Mouse (Mus musculus): ENCODE results near the gene Sirt3. TPM values are rescaled to one million over a fixed set of nuclear protein-coding genes. Genes with fewer than 3 reads are reported as not detected.

The Sirt3 gene
- polyA plus RNA-seq, 1 experiment from 2014 or later: 28.9 TPM

DNA sequence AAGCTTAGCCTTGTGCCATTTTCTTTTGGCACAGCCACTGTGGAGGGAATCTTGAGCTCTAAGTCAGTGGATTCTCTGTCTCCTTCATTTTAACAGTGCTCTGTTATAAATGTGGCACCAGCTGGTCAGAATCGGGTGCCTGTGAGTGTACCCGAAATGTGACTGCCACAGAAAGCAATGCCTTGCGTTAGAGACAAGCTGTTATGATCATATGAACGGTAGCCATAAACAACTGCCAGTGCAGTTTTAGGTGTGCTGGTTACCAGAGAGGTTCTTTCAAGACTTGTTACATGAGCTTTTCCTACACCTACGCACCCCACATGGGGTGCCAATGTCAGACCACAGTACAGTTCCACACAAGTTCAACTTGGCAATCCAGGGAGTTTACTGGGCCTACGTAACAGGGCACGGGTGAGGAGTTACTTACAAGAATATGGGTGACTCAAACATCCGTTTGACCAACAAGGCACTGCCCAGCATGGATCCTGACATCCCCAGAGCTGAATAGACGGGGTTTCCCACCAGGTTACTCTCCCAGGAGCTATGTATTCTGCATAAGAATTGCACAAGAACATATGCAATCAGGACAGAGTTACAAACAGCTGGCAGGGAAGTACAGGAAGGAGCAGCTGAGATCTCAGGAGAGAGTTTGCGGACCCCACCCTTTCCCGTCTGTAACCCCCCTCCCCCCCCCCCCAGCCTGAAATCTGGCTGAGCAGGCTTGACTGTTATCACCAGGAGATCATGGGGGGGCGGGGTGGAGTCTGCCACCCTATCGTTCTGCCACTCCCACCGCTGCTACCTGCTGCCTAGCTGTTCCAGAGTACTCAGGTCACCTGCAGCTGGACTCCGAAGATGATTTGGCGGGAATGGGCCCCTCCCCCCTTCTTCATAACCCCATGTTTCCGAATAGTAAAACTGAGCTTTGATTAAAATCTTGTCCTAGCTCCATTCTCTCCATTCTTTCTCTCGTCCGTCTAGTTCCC, 41.1 kb downstream of the Sirt3 start:
- TF ChIP-seq CTCF (IDR thresholded peaks at IDR 0.05; ENCODE audit: low read depth): no peak
- no peak overlapping the region for H3K27ac ChIP-seq (ENCODE audit: low read depth, low read length)
- ATAC-seq: no peak; the same call in 1 of the 2 replicates
- no peaks in the 10 kb centered on the region for H3K9me3 ChIP-seq (ENCODE audit: control insufficient read depth)
- no peaks in the 10 kb centered on the region for H3K36me3 ChIP-seq (ENCODE audit: control insufficient read depth, insufficient read depth)
- peak overlapping the region; percentile 44 for H3K4me2 ChIP-seq (replicated peaks; ENCODE audit: low read depth)
- H3K27me3 ChIP-seq (replicated peaks; ENCODE audit: control insufficient read depth, insufficient read depth, low read length): no peaks in the 10 kb centered on the region; the same call in 1 of the 2 replicates
- H3K4me3 ChIP-seq (ENCODE audit: low read depth, low read length): no peak overlapping the region
- 0 out of 2 replicates have a peak, but pooled peaks cover under 1% of the 10 kb centered on the region for H3K4me1 ChIP-seq (replicated peaks; ENCODE audit: control insufficient read depth, insufficient read depth, low read length)
- H3K9ac ChIP-seq (ENCODE audit: low read depth, low read length): no peak overlapping the region
- WGBS: 30% methylated on average over 19 of the region's 19 CpGs

DNA sequence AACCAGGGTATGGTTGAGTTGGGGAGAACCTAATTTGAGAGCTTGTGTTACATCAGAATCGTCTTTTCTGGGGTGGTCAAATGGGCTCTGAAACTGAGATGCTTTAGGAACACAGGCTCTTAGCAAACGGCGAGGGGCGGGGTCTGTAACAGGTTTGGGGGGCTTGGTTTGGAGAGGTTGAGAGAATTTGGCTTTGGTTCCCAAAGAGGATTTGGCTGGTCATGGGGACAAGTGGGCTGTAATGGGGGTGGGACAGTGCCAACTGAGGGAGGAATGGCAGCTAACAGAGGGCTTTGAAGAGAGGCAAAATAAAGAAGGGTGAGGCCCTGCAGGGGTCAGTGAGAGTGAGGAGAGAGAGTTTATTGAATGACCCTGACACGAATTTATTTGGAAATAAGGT, 42.6 kb downstream of the Sirt3 start:
- 0 out of 2 replicates have a peak, but pooled peaks cover 3% of the 10 kb centered on the region for H3K4me1 ChIP-seq (replicated peaks; ENCODE audit: control insufficient read depth, insufficient read depth, low read length)
- ATAC-seq: no peak
- H3K36me3 ChIP-seq (ENCODE audit: control insufficient read depth, insufficient read depth): no peaks in the 10 kb centered on the region
- no peak for TF ChIP-seq CTCF (IDR thresholded peaks at IDR 0.05; ENCODE audit: low read depth)
- H3K27me3 ChIP-seq (replicated peaks; ENCODE audit: control insufficient read depth, insufficient read depth, low read length): no peaks in the 10 kb centered on the region
- 62% methylated on average over 5 of the region's 5 CpGs for WGBS
- no peak overlapping the region for H3K4me3 ChIP-seq (ENCODE audit: low read depth, low read length)
- H3K9me3 ChIP-seq (ENCODE audit: control insufficient read depth): no peaks in the 10 kb centered on the region
- H3K27ac ChIP-seq (ENCODE audit: low read depth, low read length): no peak overlapping the region
- no peak overlapping the region for H3K9ac ChIP-seq (ENCODE audit: low read depth, low read length)
- no peak overlapping the region for H3K4me2 ChIP-seq (replicated peaks; ENCODE audit: low read depth)

DNA sequence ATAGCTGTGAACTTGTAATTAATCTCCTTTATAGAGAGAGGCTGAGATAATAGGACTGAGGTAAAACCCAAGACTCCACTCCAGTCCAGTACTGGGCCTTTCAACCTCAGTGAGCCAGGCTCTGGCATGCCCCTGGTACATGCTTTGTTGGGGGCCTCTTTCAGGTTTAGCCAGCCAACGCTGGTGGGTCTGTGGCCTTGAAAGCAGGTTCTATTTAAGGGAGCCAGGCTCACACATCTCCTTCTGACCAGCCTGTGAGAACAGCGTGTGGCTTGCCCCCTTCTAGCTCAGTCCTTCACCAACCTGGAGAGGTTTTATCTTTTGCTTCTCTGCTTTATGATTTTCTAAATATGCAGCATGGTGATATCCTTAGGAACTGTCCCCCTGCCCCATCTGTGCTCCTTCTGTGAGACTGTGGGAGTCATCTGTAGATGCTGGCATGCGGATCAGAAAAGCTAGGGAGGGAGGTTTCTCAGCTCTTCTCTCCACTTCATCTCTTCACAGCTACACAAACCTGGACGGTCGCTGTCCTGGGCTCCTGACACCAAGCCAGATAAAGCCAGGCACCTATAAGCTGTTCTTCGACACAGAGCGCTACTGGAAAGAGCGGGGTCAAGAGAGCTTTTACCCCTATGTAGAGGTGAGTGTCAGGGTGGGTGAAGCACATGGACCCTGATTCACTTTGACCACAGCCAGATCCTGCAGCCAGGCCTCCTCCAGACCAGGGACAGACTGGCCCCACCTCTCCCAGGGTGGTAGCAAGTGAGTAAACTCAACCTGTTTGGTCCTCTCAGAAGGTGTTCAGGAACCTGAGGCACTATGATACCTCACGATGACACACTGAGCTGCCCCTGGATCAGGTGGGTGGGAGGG, 45.6 kb downstream of the Sirt3 start:
- Histone ChIP-seq H3K27me3 (replicated peaks; ENCODE audit: control insufficient read depth, insufficient read depth, low read length) (no peaks in the 10 kb centered on the region), H3K4me1 (replicated peaks; ENCODE audit: control insufficient read depth, insufficient read depth, low read length) (0 out of 2 replicates have a peak, but pooled peaks cover 3% of the 10 kb centered on the region), H3K9ac (ENCODE audit: low read depth, low read length) (no peak overlapping the region), H3K27ac (ENCODE audit: low read depth, low read length) (no peak overlapping the region), H3K4me2 (replicated peaks; ENCODE audit: low read depth) (no peak overlapping the region), H3K36me3 (ENCODE audit: control insufficient read depth, insufficient read depth) (no peaks in the 10 kb centered on the region), H3K9me3 (ENCODE audit: control insufficient read depth) (no peaks in the 10 kb centered on the region), H3K4me3 (ENCODE audit: low read depth, low read length) (no peak overlapping the region)
- no peak for ATAC-seq
- WGBS: 84% methylated on average over 9 of the region's 9 CpGs
- TF ChIP-seq CTCF (IDR thresholded peaks at IDR 0.05; ENCODE audit: low read depth): no peak

DNA sequence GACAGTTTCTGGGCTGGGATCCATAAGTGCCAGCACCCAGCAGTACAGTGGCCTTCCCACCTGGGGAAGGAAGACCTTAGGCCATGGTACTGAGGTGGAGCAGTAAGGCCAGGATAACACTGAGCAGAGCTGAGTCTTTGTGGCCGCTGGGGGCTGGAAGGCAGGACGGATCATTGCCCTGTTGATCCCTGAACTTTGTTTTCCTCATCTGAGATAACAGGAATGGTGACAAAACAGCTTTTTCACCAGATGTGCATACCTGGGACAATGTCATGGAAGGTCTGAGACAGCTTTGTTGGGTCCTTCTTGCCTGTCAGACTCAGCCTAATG, 46.4 kb downstream of the Sirt3 start:
- ATAC-seq: peak; percentile 34
- no peaks in the 10 kb centered on the region for H3K36me3 ChIP-seq (ENCODE audit: control insufficient read depth, insufficient read depth)
- no peak overlapping the region for H3K9ac ChIP-seq (ENCODE audit: low read depth, low read length)
- H3K4me2 ChIP-seq (replicated peaks; ENCODE audit: low read depth): peak overlapping the region; percentile 51
- H3K27ac ChIP-seq (ENCODE audit: low read depth, low read length): no peak overlapping the region
- TF ChIP-seq CTCF (IDR thresholded peaks at IDR 0.05; ENCODE audit: low read depth): 0 out of 2 replicates have a peak, but pooled peaks have one; percentile 14
- 0 out of 2 replicates have a peak, but pooled peaks cover 3% of the 10 kb centered on the region for H3K4me1 ChIP-seq (replicated peaks; ENCODE audit: control insufficient read depth, insufficient read depth, low read length)
- H3K4me3 ChIP-seq (ENCODE audit: low read depth, low read length): no peak overlapping the region
- 37% methylated on average over 2 of the region's 2 CpGs for WGBS
- no peaks in the 10 kb centered on the region for H3K27me3 ChIP-seq (replicated peaks; ENCODE audit: control insufficient read depth, insufficient read depth, low read length)
- H3K9me3 ChIP-seq (ENCODE audit: control insufficient read depth): no peaks in the 10 kb centered on the region

DNA sequence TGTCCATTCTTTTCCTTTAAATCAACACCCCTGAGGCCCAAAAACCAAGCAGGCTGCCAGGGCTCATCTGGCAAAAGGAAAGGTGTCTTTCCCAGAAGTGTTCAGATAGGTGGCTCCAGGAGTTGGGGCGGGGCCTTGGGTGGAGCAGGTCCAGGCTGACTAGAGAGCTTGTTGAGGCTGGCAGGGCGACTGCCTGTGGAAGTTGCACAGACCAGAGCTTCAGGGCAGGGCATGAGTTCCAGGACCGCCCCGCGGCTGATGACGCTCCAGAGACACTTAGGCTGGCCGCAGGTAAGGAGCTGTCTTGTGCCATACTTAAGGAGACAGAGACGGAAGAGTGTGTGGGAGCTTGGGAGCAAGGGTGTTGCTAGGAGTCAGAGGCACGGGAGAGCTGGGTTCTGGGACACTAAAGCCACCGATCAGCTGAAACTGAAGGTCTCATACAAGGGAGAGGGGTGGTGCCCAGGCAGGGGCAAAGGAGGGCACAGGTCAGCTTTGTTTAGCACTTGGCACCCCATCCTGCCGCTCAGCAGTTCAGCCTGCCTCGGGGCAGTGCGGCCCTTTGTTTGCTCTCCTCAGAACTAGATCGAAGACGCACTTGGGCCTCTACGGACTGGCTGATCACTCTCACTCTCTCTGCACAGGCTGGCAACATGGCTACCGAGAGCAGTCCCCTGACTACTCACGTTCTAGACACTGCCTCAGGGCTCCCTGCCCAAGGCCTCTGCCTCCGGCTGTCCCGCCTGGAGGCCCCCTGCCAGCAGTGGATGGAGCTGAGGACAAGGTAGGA, 46.9 kb downstream of the Sirt3 start, which contains the start of gene Urah:
Urah (plus strand) TSS at position 51 of the 790 bp plus-strand sequence.
- peak; percentile 81 for ATAC-seq
- no peaks in the 10 kb centered on the region for H3K9me3 ChIP-seq (ENCODE audit: control insufficient read depth)
- H3K27ac ChIP-seq (ENCODE audit: low read depth, low read length): peak within 1 kb of the TSS; percentile 41; the same call in 1 of the 2 replicates
- H3K9ac ChIP-seq (ENCODE audit: low read depth, low read length): no peak within 1 kb of the TSS
- WGBS: 28% methylated on average over 20 of the region's 20 CpGs
- no peak for TF ChIP-seq CTCF (IDR thresholded peaks at IDR 0.05; ENCODE audit: low read depth)
- H3K4me1 ChIP-seq (replicated peaks; ENCODE audit: control insufficient read depth, insufficient read depth, low read length): 0 out of 2 replicates have a peak, but pooled peaks cover 3% of the 10 kb centered on the region
- H3K36me3 ChIP-seq (ENCODE audit: control insufficient read depth, insufficient read depth): no peaks in the 10 kb centered on the region
- peak within 1 kb of the TSS; percentile 51 for H3K4me2 ChIP-seq (replicated peaks; ENCODE audit: low read depth)
- peak within 1 kb of the TSS; percentile 13; the same call in 1 of the 2 replicates for H3K4me3 ChIP-seq (ENCODE audit: low read depth, low read length)
- H3K27me3 ChIP-seq (replicated peaks; ENCODE audit: control insufficient read depth, insufficient read depth, low read length): no peaks in the 10 kb centered on the region

All from intestine, postnatal 0 days (tissue).